Mouse (Mus musculus): ENCODE measurements around the gene Ddx58.

The Ddx58 gene

GRCm38 (mm10) chr4:40239409-40240271, at the start of gene Ddx58:
Gene Ddx58 (minus strand): TSS chr4:40239828.
- DNase-seq (ENCODE audit: low spot score) = peak; percentile 19

- no peak for DNase-seq (ENCODE audit: low spot score)
These were observed 49.4 kb upstream of the Ddx58 start for GRCm38 (mm10) chr4:40289046-40289445.

DNA sequence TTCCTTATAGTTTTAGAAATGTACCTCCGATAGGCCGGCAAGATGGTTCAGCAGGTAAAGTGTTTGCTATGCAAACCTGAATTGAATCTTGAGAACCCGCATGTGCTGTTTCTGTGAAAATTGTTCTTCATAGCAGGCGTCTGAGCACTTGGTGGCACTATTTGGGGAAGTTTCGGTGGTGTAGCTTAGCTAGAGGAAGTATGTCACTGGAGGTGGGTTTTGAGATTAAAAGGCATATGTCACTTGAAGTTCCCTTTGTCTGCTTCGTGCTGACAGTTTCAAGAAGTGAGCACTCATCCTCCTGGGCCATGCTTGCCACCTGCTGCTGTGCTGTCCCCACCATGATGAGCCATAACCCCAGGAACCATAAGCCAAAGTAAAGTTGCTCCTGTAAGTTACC, 47.8 kb upstream of the Ddx58 start:
- DNase-seq (ENCODE audit: low spot score) = no peak

GRCm38 (mm10) chr4:40285582-40285981, 46.0 kb upstream of the Ddx58 start:
- DNase-seq (ENCODE audit: low spot score) = peak; percentile 62

GRCm38 (mm10) chr4:40279276-40279900, 39.8 kb upstream of the Ddx58 start, which contains the start of gene Ndufb6:
Gene Ndufb6 (minus strand): TSS chr4:40279421.
- DNase-seq (ENCODE audit: low spot score) = peak; percentile 97

GRCm38 (mm10) chr4:40278880-40279275, 39.2 kb upstream of the Ddx58 start:
- DNase-seq (ENCODE audit: low spot score) = peak; percentile 11

DNA sequence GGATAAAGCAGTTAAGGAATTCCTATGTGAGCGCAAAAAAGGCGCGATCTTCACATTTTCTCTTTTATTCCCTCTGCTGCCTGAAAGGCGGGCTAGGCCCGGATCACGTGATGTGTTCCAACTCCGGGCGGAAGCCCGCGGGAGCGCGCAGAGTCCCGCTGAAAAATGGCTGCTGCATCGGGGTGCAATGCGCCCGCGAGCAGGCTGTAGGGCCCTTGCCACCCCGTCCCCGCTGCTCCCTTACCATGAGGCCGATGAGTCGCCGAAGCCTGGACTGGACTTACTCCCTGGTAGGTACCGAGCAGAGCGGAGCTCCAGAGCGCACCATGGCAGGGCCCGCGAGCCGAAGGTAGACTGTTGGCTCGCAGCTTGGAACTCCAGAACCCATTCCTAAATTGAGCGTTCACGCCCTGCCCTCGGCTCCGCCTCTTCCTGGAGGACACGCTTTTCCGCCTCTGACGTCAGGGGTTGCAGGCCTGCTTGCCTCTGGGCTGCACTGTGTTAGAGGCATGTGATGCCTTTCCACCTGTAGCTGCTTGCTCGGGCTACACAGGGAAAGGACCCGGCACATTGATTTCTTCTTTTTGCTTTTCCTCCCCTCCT, 29.9 kb upstream of the Ddx58 start, which contains the start of the genes Smim27 and Topors:
Gene Smim27, plus strand, starts transcription at position 150 of the 603 bp plus-strand sequence.
Gene Topors, minus strand, starts transcription at position 421 of the 603 bp plus-strand sequence.
- peak; percentile 87 for DNase-seq (ENCODE audit: low spot score)

- no peak for DNase-seq (ENCODE audit: low spot score)
These were observed 29.2 kb upstream of the Ddx58 start for GRCm38 (mm10) chr4:40268835-40269234.

GRCm38 (mm10) chr4:40268204-40268813, 28.7 kb upstream of the Ddx58 start:
- DNase-seq (ENCODE audit: low spot score) = peak; percentile 85

DNA sequence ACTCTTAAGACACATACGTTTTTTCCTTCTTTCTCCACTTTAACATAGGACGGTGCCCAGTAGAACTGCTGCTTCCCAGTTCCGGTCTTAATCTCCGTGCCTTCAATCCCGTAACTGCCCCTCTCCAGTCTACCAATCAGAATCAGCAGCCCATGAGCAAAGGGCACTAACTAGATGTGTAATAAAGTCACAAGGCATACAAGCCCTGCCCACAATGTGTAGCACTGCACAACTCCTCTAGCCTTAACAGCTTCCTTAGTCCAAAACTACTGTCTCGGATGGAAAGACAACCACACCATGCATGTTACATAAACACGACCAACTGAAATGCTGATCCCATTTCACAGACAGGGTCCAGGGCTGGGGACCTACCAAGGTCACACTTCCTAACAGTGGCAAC, 28.1 kb upstream of the Ddx58 start:
- no peak for DNase-seq (ENCODE audit: low spot score)

DNA sequence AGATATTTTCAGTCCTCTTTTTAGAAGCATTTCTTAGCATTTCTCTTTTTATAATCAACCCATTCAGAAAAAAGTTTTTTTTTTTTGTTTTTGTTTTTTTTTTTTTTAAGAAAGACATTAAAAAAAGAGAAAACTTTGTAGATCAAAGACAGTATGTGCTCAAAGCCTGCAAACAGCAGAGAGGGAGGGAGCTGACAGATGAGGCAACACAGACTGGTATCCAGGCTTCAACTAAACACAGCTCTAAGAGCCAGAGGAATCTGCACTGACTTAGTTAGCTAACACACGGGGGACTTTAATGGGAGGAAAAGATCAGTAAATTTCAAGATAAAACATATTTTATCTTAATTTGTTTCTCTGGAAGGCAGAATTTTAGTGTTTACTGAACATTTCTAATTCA, 24.7 kb upstream of the Ddx58 start:
- no peak for DNase-seq (ENCODE audit: low spot score)

DNA sequence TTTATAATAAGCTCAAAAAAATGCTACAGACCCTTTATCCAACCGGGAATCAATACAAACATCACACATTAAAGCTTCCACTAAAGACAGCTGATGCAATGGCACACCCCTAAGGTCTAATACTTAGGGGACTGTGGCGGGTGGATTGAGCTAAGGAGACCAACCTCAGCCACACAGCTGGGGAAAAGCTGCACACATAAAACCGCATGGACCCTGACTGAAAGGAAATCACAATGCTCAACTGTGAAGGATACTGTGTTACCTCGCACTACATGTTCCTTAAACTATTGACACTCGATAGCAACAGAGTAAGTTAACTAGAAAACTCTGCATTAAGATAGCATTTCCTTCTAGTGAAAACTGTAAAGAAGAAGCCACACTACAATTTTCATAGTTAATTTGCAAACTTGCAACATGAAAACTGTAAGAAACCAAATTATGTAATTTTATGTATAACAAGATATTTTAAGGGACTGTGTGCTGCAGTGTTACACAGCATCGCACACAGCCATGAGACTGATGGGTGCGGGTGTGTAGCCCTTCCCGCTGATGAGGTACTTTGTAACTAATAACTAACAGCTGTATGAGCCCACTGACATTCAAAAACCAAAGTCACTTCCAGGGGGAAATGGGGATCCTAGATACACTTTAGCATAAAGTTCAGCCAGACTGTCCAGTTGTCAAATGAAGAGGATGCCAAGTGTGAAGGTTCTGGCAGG, 14.9 kb upstream of the Ddx58 start:
- no peak for DNase-seq (ENCODE audit: low spot score)

DNA sequence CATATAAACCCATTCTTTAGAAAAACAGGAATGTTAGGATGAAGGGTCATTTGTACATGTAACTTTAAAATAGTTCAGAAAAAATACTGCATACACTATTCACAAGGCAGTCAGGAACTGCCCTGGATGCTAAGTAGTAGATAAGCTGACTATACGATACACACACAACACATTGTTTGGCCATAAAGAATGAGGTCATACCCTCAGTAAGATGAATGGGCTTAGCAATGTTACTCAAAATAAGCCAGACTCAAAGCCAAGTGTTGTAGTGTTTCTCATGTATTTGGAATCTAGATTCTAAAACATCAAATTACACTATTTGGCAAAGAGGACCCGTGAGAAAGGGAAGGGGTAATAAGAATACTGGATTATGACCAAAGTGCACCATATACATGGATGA, 14.1 kb upstream of the Ddx58 start:
- no peak for DNase-seq (ENCODE audit: low spot score)

- DNase-seq (ENCODE audit: low spot score) = no peak
These were observed 11.4 kb upstream of the Ddx58 start for GRCm38 (mm10) chr4:40250984-40251383.

DNA sequence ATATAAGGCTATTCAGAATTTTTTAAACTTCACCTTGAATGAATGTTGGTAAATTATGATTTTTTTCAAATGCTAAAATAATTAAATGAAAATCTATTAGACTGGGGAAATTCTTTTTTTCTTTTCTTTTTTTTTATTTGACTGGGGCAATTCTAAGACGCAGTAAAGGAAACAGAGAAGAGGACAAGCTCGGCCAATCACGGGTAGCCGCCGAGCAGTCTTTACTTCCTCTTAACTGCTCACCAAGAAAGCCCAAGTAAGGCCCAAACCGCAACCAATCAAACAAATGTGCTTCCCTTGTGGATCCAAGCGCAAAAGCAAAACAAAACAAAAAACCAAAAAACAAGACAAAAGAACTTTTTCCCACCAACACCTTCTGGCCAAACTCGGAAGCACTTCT, 4.4 kb upstream of the Ddx58 start:
- DNase-seq (ENCODE audit: low spot score) = no peak

DNA sequence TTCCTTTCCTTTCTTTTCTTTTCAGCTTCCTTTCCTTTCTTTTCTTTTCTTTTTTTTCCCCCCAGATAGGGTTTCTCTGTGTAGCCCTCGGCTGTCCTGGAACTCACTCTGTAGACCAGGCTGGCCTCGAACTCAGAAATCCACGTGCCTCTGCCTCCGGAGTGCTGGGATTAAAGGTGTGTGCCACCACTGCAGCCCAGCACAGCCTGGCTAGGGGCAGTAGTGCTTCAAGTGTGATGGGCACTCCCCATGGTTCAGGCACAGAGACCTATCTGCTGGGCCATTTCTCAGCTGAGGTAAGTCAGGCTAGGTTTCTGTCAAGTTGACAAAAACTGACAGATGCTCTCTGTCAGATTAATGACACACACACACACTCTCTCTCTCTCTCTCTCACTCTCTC, 3.4 kb upstream of the Ddx58 start:
- DNase-seq (ENCODE audit: low spot score) = no peak

GRCm38 (mm10) chr4:40241928-40242327, 2.3 kb upstream of the Ddx58 start:
- no peak for DNase-seq (ENCODE audit: low spot score)

GRCm38 (mm10) chr4:40240272-40240744, 680 bp upstream of the Ddx58 start:
- no peak for DNase-seq (ENCODE audit: low spot score)

GRCm38 (mm10) chr4:40238483-40239408, 882 bp downstream of the Ddx58 start:
- peak; percentile 27 for DNase-seq (ENCODE audit: low spot score)

- DNase-seq (ENCODE audit: low spot score) = no peak
These were observed 2.8 kb downstream of the Ddx58 start for GRCm38 (mm10) chr4:40236829-40237228.
